Comparison of ENCODE assay signal across 8 mouse cellular contexts in genomic region chr12:73794151-73794883, GRCm38 (mm10).
DNase-seq lines count a peak whose midpoint lies in the region; ATAC-seq and TF ChIP-seq lines count a peak whose summit lies in the region.

No protein-coding gene starts in this region.

- intact Hi-C loops in heart, postnatal 25 days (cut with DNase I) = no loop called here

- H3K4me1 ChIP-seq in brown adipose tissue, adult 24 weeks (ENCODE audit: control insufficient read depth, insufficient read depth, insufficient read length, low read length) = peaks cover 23% of the 10 kb centered on the region
- H3K4me1 ChIP-seq in liver, embryonic 14.5 days (replicated peaks; ENCODE audit: control insufficient read depth in 2 of 2, insufficient read depth in 2 of 2, low read length in 1 of 2) = 0 out of 4 replicates have a peak, but pooled peaks cover 0 to 2% of the 10 kb centered on the region in 2 experiments

- peak overlapping the region; percentile 19; the same call in 1 of the 2 replicates for H3K4me3 ChIP-seq in brown adipose tissue, adult 24 weeks (ENCODE audit: insufficient read depth, low read depth, low read length)
- no peak overlapping the region for H3K4me3 ChIP-seq in liver, embryonic 14.5 days (ENCODE audit: insufficient read depth in 1 of 2, low read depth in 2 of 2, low read length in 2 of 2)

- no peak for TF ChIP-seq EP300 in liver, embryonic 14.5 days (IDR thresholded peaks at IDR 0.05; ENCODE audit: low read depth)

- H3K27ac ChIP-seq in brown adipose tissue, adult 24 weeks (replicated peaks; ENCODE audit: low read depth, low read length) = peak overlapping the region; percentile 61
- no peak overlapping the region for H3K27ac ChIP-seq in liver, embryonic 14.5 days

- H3K36me3 ChIP-seq in liver, embryonic 14.5 days (replicated peaks; ENCODE audit: control insufficient read depth, insufficient read depth, low read depth) = no peaks in the 10 kb centered on the region

- H3K9me3 ChIP-seq in liver, embryonic 14.5 days (ENCODE audit: control insufficient read depth, low read length) = no peaks in the 10 kb centered on the region

- DNase-seq in CD4-positive helper T cell, adult 2 months (ENCODE audit: low read depth, low spot score) = peak; percentile 59
- peak; percentile 74 for DNase-seq in heart, postnatal 25 days (ENCODE audit: low spot score)
- DNase-seq in kidney, postnatal 36 days = peak; percentile 93
- DNase-seq in liver, embryonic 14.5 days (ENCODE audit: low read depth in 3 of 3, low spot score in 3 of 3) = no peak
- peak; percentile 63 for DNase-seq in ovary, postnatal 10 days (ENCODE audit: low spot score)
- DNase-seq in thymus, postnatal 10 days (ENCODE audit: low spot score in 2 of 2) = peak; percentile 44 to 55

- no peak for TF ChIP-seq CTCF in liver, embryonic 14.5 days (IDR thresholded peaks at IDR 0.05; ENCODE audit: low read depth)

- H3K4me2 ChIP-seq in liver, embryonic 14.5 days (ENCODE audit: low read depth) = peak overlapping the region; percentile 1; the same call in 1 of the 2 replicates

- WGBS in liver, embryonic 14.5 days (ENCODE audit: insufficient replicate concordance) = 34% methylated on average over 17 of the region's 17 CpGs

- no peaks in the 10 kb centered on the region; the same call in 1 of the 2 replicates for H3K27me3 ChIP-seq in liver, embryonic 14.5 days (ENCODE audit: control insufficient read depth, insufficient read depth, low read length)

- H3K9ac ChIP-seq in liver, embryonic 14.5 days (replicated peaks) = no peak overlapping the region

- peak; percentile 92 for ATAC-seq in frontal cortex, adult (ENCODE audit: low TSS enrichment)
- no peak for ATAC-seq in liver, embryonic 14.5 days (ENCODE audit: insufficient read depth)

Comparison
In these comparisons a context has a peak if more than half of its experiments do, and no peak if none do; other contexts are left out.
1. DNase-seq: peak in CD4-positive helper T cell, adult 2 months (single experiment), heart, postnatal 25 days (single experiment), kidney, postnatal 36 days (2 of 2), ovary, postnatal 10 days (single experiment) and thymus, postnatal 10 days (2 of 2); none in liver, embryonic 14.5 days (0 of 3).